Mouse (Mus musculus): ENCODE data around the gene Itga10.

DNA sequence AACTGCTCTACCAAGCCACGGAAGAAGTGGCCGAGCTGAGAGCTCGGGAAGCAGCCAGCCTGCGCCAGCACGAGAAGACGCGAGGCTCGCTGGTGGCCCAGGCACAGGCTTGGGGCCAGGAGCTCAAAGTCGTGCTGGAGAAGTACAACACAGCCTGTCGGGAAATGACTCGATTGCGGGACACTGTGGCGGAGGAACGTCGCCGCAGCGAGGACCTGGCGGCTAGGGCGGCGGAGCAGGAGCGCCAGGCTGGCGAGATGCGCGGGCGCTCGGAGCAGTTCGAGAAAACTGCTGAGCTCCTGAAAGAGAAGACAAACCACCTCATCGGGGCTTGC is 39.4 kb downstream of the Itga10 start:
- TF ChIP-seq POLR2A (IDR thresholded peaks at IDR 0.05; ENCODE audit: borderline replicate concordance, insufficient read depth, low read length) (no peak), CTCF (IDR thresholded peaks at IDR 0.05; ENCODE audit: borderline replicate concordance, insufficient read depth, low read depth, low read length) (no peak)
